Mouse (Mus musculus): ENCODE data around the gene Nr1h2. TPM values are rescaled to one million over a fixed set of nuclear protein-coding genes. Genes with fewer than 3 reads are reported as not detected.

Gene Nr1h2
- total RNA-seq, 2 experiments from 2014 or later: 58.2 to 66.7 TPM

DNA sequence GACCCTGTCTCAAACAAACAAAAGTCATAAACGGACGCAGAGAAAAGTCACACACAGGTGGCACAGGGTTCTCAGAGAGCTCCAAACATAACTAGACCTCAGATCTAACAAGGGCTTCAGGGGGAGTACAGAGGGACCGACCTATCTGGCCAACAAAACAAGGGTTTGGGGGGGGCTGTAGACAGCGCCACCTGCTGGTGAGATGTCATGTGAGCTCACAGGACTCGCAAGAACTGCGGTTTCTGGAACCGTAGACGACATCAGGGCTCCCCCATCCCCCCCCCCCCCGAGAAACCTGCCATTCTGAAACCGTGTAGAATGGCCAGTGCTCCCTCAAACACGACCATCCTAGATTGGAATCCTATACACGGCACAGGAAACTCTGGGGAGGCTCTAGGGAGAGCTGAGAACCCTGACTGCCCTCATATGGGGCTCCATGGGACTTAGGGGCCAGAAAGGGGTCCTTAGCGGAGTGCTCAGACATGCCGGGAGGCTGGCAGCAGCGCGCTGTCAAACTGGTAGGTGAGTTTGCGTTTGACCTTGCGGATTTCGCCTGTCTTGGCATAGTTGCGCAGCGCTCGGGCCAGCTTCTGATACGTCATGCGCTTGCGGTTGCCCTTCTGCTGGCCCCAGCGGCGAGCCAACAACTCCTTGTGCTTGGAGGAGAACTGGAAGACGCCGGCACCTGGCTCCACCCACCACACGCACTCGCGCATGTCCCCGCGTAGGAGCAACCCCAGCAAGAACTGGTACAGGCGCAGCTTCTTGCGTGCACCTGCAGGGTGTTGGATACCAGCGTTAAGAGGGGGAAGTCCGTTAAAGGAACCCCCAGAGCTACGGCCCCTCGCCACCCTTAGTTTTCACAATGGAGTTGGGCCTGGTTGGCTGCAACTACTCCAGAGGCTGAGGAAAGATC, 26.0 kb downstream of the Nr1h2 start:
- peak; percentile 69 to 78 for DNase-seq (ENCODE audit: low spot score in 2 of 2)
- peak overlapping the region; percentile 54 for H3K4me3 ChIP-seq
- peak; percentile 87 for TF ChIP-seq CTCF (conservative IDR thresholded peaks at IDR 0.05)
- H3K27ac ChIP-seq: peak overlapping the region; percentile 89

DNA sequence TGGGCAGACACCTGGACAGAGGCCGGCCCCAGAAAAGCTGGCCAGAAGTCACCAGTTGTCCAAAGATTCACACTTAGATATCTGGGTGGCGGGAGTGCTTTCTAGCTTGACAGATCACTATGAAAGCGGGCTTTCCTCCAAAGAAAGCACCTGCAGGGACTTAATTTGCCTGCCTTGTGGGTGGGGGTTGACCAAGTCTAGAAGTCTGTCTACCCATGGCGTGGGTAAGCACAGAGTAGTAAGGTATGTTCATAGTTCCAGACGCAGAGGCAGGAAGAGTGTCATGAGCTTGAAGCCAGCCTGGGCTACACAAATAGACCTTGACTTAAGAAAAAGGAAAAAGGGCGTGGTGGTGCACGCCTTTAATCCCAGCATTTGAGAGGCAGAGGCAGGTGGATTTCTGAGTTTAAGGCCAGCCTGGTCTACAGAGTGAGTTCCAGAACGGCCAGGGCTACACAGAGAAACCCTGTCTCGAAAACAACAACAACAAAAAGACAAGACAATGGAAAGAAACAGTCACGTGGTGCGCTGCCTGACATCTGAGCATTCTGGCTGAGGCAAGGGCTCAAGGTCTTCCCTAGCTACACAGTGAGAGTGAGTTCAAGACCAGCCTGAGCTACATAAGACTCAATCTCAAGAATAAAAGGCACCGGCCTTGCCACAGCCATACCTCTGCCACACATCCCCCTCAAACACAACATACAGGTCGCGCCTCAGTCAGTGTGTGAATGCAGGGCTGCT, 27.2 kb downstream of the Nr1h2 start:
- TF ChIP-seq CTCF (conservative IDR thresholded peaks at IDR 0.05): no peak
- DNase-seq (ENCODE audit: low spot score in 2 of 2): no peak
- H3K4me3 ChIP-seq: no peak overlapping the region
- H3K27ac ChIP-seq: no peak overlapping the region

DNA sequence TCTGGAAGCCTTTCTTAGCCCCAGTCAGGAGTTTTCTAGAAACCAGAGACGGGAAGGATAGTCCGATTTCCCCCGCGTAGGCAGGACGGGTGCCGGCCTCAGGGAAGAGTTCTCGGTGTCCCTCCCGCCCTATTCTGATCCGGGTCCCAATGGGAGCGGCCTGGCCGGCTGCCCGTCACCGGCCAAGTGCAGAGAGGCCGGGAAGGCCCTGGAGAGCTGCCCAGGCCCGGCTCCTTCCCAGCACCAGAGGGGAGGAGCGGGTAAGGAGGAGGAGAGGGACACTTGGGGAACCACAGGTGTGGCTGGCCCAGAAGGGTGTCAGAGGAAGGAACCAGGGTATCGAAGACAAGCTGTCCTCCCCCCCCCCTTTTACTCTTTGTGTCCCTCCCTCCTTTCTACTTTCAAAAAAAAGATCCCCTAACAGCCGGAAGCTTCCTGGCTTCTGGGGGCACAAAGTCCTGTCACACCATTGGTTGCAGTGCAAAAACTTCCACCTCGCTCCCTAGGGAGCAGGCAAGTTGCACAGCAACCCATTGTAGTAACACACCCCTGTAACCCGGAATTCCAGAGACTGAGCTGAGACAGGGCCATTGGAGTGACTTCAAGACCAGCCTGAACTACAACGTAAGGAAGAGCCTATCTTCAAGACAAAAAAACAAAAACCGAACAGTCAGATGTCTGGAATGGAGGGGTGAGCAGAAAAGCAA, 28.5 kb downstream of the Nr1h2 start:
- peak; percentile 26 to 48 for DNase-seq (ENCODE audit: low spot score in 2 of 2)
- Histone ChIP-seq H3K27ac (no peak overlapping the region), H3K4me3 (peak overlapping the region; percentile 9; the same call in 1 of the 2 replicates)
- no peak for TF ChIP-seq CTCF (conservative IDR thresholded peaks at IDR 0.05)

DNA sequence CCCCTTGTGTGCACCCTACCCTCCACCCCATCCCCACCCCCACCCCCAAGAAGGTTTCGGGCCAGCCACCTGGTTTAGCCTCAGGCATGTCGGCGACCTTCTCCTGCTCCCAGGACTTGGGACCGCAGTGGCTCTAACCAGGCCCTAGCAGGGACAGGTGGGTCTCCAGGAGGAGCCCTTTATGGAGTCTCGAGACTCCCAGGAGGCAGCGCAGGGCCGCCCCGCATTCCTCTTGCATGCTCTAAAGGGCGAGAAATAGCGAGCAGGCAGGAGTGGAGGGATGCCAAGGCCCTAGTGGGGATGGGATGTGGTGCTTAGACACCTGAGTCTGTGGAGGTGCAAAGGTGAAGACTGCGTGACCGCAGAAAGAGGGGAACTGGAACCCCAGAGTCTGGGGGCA, 29.2 kb downstream of the Nr1h2 start, which contains the start of gene Mybpc2:
TSS of gene Mybpc2 (minus strand) at position 155 of the 400 bp plus-strand sequence.
- no peak for TF ChIP-seq CTCF (conservative IDR thresholded peaks at IDR 0.05)
- no peak for DNase-seq (ENCODE audit: low spot score in 2 of 2)
- H3K27ac ChIP-seq: no peak within 1 kb of the TSS
- peak within 1 kb of the TSS; percentile 9; the same call in 1 of the 2 replicates for H3K4me3 ChIP-seq

DNA sequence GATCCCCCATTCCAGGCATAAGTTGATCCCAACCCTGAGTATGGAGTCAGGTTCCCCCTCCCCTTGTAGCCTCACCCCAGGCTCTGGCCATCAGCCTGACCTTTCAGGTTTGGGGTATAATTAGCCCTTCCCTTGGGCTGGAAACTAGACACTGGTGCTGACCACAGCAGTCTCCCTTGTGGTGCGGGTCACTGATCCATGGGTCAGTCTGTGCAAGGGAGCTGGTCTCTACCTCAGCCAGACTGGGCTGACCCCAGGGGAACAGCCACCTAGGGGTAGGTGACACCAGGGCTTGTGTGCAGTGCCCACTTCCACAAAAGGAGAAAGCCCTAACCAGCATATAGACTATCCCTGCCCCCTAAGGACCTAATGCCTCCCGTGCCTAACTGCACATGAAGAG, 30.7 kb downstream of the Nr1h2 start:
- H3K27ac ChIP-seq: no peak overlapping the region
- DNase-seq (ENCODE audit: low spot score in 2 of 2): no peak
- TF ChIP-seq CTCF (conservative IDR thresholded peaks at IDR 0.05): no peak
- H3K4me3 ChIP-seq: no peak overlapping the region

DNA sequence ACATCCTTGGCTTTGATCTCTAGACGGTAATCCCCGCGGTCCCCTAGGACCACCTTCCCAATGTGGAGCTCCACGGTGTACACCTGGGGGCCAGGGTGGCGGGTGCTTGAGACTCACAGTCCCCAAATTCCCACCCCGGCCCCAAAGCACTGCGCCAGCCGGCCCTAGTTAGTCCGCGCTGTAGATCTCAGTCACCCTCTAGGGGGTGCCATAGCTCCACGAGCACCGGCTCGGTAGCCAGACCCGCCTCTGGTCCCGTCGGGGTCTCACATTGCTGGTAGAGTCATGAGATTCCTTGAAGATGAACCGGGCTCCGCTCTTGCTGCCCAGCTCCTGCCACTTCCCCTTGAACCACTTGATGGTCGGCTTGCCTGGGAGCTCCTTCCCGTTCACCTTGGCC, 32.0 kb downstream of the Nr1h2 start:
- DNase-seq (ENCODE audit: low spot score in 2 of 2): peak; percentile 33 to 56
- peak; percentile 85 for TF ChIP-seq CTCF (conservative IDR thresholded peaks at IDR 0.05)
- Histone ChIP-seq H3K27ac (no peak overlapping the region), H3K4me3 (no peak overlapping the region)

DNA sequence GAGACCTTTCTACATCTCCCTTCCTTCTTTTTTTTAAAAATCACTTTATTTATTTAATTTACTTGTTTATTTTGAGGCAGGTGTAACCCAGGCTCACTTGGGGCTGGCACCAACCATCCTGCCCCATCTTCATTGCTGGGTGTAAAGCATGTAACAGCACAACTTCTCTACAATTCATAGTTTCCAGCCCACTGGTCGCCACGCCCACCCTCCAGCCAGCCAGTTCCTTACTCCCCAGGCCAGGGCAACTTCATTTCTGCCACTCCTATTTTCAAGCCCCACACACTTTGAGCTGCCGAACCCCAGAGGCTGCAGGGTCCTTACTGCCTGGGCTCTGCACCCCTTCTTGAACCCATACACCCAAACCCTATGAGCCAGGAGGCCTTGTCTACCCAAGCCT, 32.8 kb downstream of the Nr1h2 start:
- DNase-seq (ENCODE audit: low spot score in 2 of 2): no peak
- no peak for TF ChIP-seq CTCF (conservative IDR thresholded peaks at IDR 0.05)

DNA sequence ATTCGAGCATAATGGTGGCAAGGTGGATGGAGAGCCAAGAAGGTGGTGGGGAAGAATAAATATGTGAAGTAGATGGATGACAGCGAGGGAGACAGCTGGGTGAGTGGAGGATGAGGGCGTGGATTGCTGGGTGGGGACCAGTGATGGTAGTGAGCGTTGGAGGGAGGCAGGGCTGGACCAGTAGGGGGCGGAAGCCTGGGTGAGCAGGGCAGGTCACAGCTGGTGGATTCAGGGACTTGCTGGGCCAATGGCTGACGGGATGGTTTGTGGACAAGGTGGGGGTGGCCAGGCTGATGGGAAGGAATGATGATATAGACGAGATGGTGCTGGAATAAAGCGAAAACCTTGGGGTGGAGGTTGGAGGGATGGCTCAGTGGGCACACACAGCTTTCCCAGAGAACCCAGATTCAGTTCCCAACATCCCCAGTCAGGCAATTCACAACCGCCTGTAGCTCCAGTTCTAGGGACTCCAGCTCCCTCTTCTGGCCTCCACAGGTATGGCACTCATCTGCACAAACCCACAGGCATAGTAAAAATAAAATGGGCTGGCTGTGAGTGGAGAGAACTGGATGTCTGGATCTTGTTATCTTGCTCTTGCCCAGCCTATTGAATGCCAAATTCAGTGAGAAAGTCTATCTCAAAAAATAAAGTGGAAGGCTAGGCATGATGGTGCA, 34.4 kb downstream of the Nr1h2 start:
- H3K27ac ChIP-seq: no peak overlapping the region
- no peak overlapping the region for H3K4me3 ChIP-seq
- DNase-seq (ENCODE audit: low spot score in 2 of 2): no peak
- peak; percentile 57 for TF ChIP-seq CTCF (conservative IDR thresholded peaks at IDR 0.05)

More for the DNA sequence above, 32.8 kb downstream of the Nr1h2 start:
- no peak overlapping the region for H3K27ac ChIP-seq
- H3K4me3 ChIP-seq: no peak overlapping the region

DNA sequence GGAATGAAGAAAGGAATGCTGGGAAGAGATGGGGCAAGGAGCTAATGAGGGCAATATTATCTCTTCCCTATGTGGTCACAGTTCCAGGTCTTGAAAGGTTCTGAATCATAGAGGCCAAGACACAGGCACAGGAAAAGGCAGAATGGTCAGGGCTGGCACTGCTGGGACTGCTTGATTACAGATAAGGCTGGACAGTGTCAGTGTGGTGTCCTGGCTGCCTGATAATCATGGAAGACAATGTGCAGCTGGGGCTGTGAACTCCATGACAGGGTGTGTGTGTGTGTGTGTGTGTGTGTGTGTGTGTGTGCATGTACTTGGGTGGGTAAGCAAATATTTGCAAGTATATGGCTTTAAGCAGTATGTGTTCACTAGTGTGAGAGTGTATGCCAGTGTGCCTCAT, 46.3 kb downstream of the Nr1h2 start:
- H3K27ac ChIP-seq: no peak overlapping the region
- no peak for DNase-seq (ENCODE audit: low spot score in 2 of 2)
- no peak overlapping the region for H3K4me3 ChIP-seq
- TF ChIP-seq CTCF (conservative IDR thresholded peaks at IDR 0.05): no peak

DNA sequence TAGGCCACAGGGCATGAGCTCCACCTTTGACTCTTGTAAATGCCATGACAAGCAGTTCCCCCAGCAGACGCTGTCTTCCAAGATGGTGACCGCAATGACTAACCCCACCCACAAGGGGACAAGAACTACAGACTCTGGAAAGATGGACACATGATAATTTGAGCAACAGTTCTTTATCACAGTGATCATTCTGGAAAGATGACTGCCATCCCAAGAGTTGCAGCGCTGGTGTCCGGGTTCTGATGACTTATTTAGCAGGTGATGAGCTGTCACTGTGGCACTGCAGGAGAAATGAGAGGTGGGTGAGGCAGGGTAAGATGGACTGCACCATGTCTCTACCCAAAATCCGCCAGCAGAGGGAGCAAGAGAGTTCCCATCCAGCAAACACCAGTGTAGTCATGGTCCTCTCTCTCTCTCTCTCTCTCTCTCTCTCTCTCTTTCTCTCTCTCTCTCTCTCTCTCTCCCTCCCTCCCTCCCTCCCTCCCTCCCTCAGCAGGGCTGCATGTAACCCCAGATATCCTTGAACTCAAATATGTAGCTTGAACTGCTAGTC, 52.1 kb downstream of the Nr1h2 start:
- peak; percentile 76 for TF ChIP-seq CTCF (conservative IDR thresholded peaks at IDR 0.05)
- DNase-seq (ENCODE audit: low spot score in 2 of 2): peak; percentile 67 to 85
- Histone ChIP-seq H3K4me3 (no peak overlapping the region), H3K27ac (no peak overlapping the region)

DNA sequence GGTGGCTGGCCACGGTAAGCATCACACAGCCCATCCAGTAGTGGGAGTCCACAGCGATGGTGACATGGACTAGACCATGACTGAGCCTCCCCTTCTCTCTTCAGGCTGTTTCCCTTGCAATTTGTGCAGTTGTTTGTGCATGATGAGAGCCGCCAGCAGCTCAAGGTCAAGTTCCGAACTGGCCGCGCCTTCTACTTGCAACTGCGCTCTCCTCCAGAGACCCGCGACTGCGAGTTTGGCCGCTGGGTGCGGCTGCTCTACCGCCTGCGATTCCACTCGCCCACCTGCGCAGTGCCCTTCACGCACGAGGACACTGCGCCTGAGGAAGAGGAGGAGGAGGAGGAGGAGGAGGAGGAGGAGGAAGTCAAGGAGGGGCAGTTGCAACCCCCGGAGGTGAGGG, 53.7 kb downstream of the Nr1h2 start:
- no peak for TF ChIP-seq CTCF (conservative IDR thresholded peaks at IDR 0.05)
- H3K4me3 ChIP-seq: no peak overlapping the region
- H3K27ac ChIP-seq: no peak overlapping the region
- no peak for DNase-seq (ENCODE audit: low spot score in 2 of 2)

Small RNAs within 50 kb of the gene (microRNA-seq; reads per million reads assigned to microRNA genes)
- gene Mir7053: 0.55 to 0.64 reads per million in 2 experiments

Other genes with a start within 250 kb of the Nr1h2 start
- 1 to 10 TPM; 3.0 to 3.5 TPM for gene Clec11a, start 247.0 kb downstream of the Nr1h2 start, total RNA-seq (2021)
- gene Shank1, start 243.7 kb downstream of the Nr1h2 start, total RNA-seq (2021): 100 to 1,000 TPM; 647 to 698 TPM
- gene Syt3, start 169.8 kb downstream of the Nr1h2 start, total RNA-seq (2021): 10 to 100 TPM; 89.4 to 95.9 TPM
- 1 to 10 TPM; 3.0 to 3.3 TPM for gene 1700008O03Rik, start 168.1 kb downstream of the Nr1h2 start, total RNA-seq (2021)
- 100 to 1,000 TPM; 318 to 334 TPM for gene Lrrc4b, start 124.9 kb downstream of the Nr1h2 start, total RNA-seq (2021)
- 10 to 100 TPM; 12.2 to 18.1 TPM for gene Aspdh, start 88.6 kb downstream of the Nr1h2 start, total RNA-seq (2021)
- 10 to 100 TPM; 91.3 to 92.0 TPM for gene Josd2, start 86.0 kb downstream of the Nr1h2 start, total RNA-seq (2021)
- 100 to 1,000 TPM; 210 to 220 TPM for gene Emc10, start 57.4 kb downstream of the Nr1h2 start, total RNA-seq (2021)
- 10 to 100 TPM; 19.3 to 23.4 TPM for gene Fam71e1, start 57.4 kb downstream of the Nr1h2 start, total RNA-seq (2021)
- not detected for gene Mybpc2, start 29.3 kb downstream of the Nr1h2 start, total RNA-seq (2021)
- gene Spib, start 21.9 kb downstream of the Nr1h2 start, total RNA-seq (2021): under 1 TPM; 0.12 to 0.13 TPM
- gene Pold1, start 5.1 kb downstream of the Nr1h2 start, total RNA-seq (2021): 10 to 100 TPM in 1 of 2 experiments, 1 to 10 TPM in 1; 9.0 to 10.5 TPM
- not detected for gene Napsa, start 18.4 kb upstream of the Nr1h2 start, total RNA-seq (2021)
- gene Kcnc3, start 36.7 kb upstream of the Nr1h2 start, total RNA-seq (2021): 100 to 1,000 TPM; 184 to 186 TPM
- gene Myh14, start 116.9 kb upstream of the Nr1h2 start, total RNA-seq (2021): 10 to 100 TPM; 30.4 TPM
- gene Izumo2, start 154.8 kb upstream of the Nr1h2 start, total RNA-seq (2021): not detected
- gene Vrk3, start 194.5 kb upstream of the Nr1h2 start, total RNA-seq (2021): 10 to 100 TPM; 31.7 to 35.4 TPM
- under 1 TPM; 0.25 to 0.44 TPM for gene Zfp473, start 197.1 kb upstream of the Nr1h2 start, total RNA-seq (2021)